Mouse (Mus musculus) hindbrain, embryonic 16.5 days (tissue): ENCODE measurements around the gene Dcst2. TPM values are rescaled to one million over a fixed set of nuclear protein-coding genes. Genes with fewer than 3 reads are reported as not detected.

Source experiments
- ATAC-seq: fragments of 200-750 bp; cut with Nextera tagmentation; 2 replicates; pipeline ENCODE4 v1.8.0; 2017; ENCODE audit warnings: moderate TSS enrichment, moderate library complexity
- H3K27ac ChIP-seq: fragments of 300-500 bp; sonication (generic); 2 replicates; pipeline ENCODE4 v1.5.1; 2014; ENCODE audit warnings: low read depth, mild to moderate bottlenecking, control low read depth, low read length, moderate library complexity
- H3K27me3 ChIP-seq: fragments of 300-500 bp; sonication (generic); replicated peaks from 2 replicates; pipeline ENCODE4 v1.6.1; 2014; ENCODE audit warnings: low read length; ENCODE audit not compliant: control insufficient read depth, insufficient read depth
- H3K36me3 ChIP-seq: fragments of 300-500 bp; sonication (generic); 2 replicates; pipeline ENCODE4 v1.6.1; 2014; ENCODE audit warnings: mild to moderate bottlenecking, low read length, moderate library complexity, mixed read lengths; ENCODE audit not compliant: control insufficient read depth, insufficient read depth
- H3K4me1 ChIP-seq: fragments of 300-500 bp; sonication (generic); 2 replicates; pipeline ENCODE4 v1.6.1; 2014; ENCODE audit warnings: low read depth, low read length; ENCODE audit not compliant: control insufficient read depth, insufficient read depth
- H3K4me2 ChIP-seq: fragments of 300-500 bp; sonication (generic); 2 replicates; pipeline ENCODE4 v1.6.1; 2014; ENCODE audit warnings: mild to moderate bottlenecking, low read length, control low read depth, moderate library complexity
- H3K4me3 ChIP-seq: fragments of 300-500 bp; sonication (generic); 2 replicates; pipeline ENCODE4 v1.5.1; 2014; ENCODE audit warnings: mild to moderate bottlenecking, low read length, control low read depth, moderate library complexity
- H3K9ac ChIP-seq: fragments of 300-500 bp; sonication (generic); 2 replicates; pipeline ENCODE4 v1.6.1; 2014; ENCODE audit warnings: low read depth, mild to moderate bottlenecking, control low read depth, low read length, moderate library complexity
- H3K9me3 ChIP-seq: fragments of 300-500 bp; sonication (generic); 2 replicates; pipeline ENCODE4 v1.6.1; 2014; ENCODE audit warnings: mild to moderate bottlenecking, low read length, moderate library complexity; ENCODE audit not compliant: control insufficient read depth
- WGBS: fragments of 180-500 bp; shearing (Covaris S2); extraction: QIAGEN DNeasy Blood & Tissue Kit; methylation state at CpG from one replicate; pipeline ENCODE4 v1.1.7; 2014; 5-methylcytosine and 5-hydroxymethylcytosine counted together
- polyA plus RNA-seq: library from polyadenylated mRNA; unstranded; fragments of >200 nt; fragmentation: Nextera tagmentation; extraction: Ambion mirVana; gene quantifications from 2 replicates; pipeline ENCODE4 v1.2.1, GENCODE M21; 2015

Dcst2 gene
- polyA plus RNA-seq, 1 experiment from 2014 or later = 0.10 TPM

DNA sequence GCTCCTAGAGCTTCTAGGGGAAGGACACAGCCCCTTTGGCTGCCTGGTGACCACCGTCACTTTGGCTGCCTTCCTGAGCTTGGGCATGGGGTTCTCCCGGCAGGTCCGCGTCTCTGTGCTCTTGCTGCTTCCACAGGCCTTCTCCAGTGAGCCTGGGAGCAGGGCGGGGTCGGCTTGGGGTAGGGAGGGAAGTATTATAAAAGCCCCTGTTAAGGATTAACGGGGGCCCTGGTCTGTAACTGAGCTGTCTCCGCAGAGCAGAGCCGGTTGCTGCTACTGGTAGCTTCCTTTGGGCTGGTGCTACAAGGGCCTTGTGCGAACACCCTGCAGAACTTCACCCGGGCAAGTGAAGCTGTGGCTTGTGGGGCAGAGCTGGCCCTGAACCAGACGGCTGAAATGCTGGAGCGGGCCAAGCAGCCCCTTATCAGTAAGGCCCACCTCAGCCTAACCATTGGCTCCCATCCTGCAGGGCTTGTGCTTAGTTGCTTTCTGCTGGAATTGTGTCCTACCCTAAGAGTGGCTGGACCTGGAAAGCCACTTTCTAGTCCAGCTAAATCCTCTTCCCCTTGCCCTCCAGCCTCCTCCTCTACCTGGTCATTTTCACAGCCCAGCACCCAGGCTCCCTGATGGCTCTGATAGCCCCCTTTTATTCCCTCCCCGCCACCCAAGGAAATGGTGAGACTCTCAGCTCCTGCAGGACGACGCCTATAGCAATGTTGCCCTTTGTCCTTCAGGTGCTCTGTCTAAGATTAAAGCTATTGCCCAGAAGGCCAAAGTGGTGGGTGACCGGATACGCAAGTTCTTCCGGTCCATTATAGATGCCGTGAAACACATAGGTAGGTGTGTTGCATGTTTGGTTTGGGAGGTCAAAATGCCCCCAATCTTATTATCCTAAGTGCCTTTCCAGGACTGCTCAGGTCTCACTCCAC, 4.0 kb downstream of the Dcst2 start:
- Histone ChIP-seq H3K4me1 (no peaks in the 10 kb centered on the region), H3K27me3 (no peaks in the 10 kb centered on the region), H3K4me3 (no peak overlapping the region), H3K36me3 (no peaks in the 10 kb centered on the region), H3K9me3 (no peaks in the 10 kb centered on the region), H3K4me2 (no peak overlapping the region), H3K27ac (no peak overlapping the region), H3K9ac (no peak overlapping the region)
- 76% methylated on average over 20 of the region's 20 CpGs for WGBS
- no peak for ATAC-seq

- H3K4me3 ChIP-seq = no peak overlapping the region
- no peaks in the 10 kb centered on the region for H3K9me3 ChIP-seq
- no peak for ATAC-seq
- no peaks in the 10 kb centered on the region for H3K4me1 ChIP-seq
- H3K4me2 ChIP-seq = no peak overlapping the region
- no peak overlapping the region for H3K27ac ChIP-seq
- H3K9ac ChIP-seq = no peak overlapping the region
- H3K36me3 ChIP-seq = no peaks in the 10 kb centered on the region
- WGBS = 77% methylated on average over 11 of the region's 11 CpGs
- no peaks in the 10 kb centered on the region for H3K27me3 ChIP-seq
Observed at GRCm38 (mm10) chr3:89367338-89367737, 5.6 kb downstream of the Dcst2 start.

DNA sequence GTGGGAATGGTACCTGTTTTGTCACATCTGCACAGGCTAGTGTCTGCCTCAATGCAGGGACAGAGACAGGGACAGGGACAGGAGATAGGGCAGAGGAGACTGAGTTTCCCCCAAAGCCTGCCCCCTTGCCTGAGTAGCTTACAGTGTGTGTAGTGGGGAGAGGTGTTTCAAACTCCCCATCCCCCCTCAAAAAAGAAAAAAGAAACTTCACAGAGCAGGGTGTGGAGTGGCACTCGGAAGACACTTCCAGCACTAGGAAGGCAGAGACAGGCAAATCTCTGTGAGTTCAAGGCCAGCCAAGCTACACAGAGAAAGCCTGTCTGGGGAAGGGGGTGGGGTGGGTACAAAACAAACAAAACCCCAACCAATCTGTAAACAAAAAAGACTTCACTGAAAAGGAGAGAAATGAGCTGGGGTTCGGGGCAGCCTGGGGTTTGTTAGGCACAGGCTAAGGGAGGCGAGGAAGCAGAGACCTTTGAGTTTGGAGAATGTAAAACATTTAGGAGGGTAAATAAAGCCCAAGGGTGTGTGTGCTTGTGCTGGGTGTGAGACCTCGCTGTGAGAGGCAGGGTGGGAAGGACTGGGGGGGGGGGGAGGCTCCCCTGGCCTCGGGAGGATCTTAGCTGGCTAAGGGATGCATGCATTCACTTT, 11.9 kb downstream of the Dcst2 start:
- 43% methylated on average over 5 of the region's 5 CpGs for WGBS
- Histone ChIP-seq H3K9ac (no peak overlapping the region), H3K36me3 (no peaks in the 10 kb centered on the region), H3K4me3 (no peak overlapping the region), H3K9me3 (no peaks in the 10 kb centered on the region), H3K27ac (no peak overlapping the region), H3K4me1 (peaks cover 9% of the 10 kb centered on the region), H3K4me2 (no peak overlapping the region), H3K27me3 (no peaks in the 10 kb centered on the region)
- no peak for ATAC-seq

GRCm38 (mm10) chr3:89377831-89378230, 16.1 kb downstream of the Dcst2 start:
- 76% methylated on average over 4 of the region's 4 CpGs for WGBS
- Histone ChIP-seq H3K4me1 (peaks cover 10% of the 10 kb centered on the region), H3K36me3 (no peaks in the 10 kb centered on the region), H3K27ac (no peak overlapping the region), H3K4me3 (peak overlapping the region; percentile 68), H3K4me2 (peak overlapping the region; percentile 98), H3K27me3 (no peaks in the 10 kb centered on the region), H3K9ac (peak overlapping the region; percentile 88), H3K9me3 (no peaks in the 10 kb centered on the region)
- peak; percentile 34; the same call in 1 of the 2 replicates for ATAC-seq

DNA sequence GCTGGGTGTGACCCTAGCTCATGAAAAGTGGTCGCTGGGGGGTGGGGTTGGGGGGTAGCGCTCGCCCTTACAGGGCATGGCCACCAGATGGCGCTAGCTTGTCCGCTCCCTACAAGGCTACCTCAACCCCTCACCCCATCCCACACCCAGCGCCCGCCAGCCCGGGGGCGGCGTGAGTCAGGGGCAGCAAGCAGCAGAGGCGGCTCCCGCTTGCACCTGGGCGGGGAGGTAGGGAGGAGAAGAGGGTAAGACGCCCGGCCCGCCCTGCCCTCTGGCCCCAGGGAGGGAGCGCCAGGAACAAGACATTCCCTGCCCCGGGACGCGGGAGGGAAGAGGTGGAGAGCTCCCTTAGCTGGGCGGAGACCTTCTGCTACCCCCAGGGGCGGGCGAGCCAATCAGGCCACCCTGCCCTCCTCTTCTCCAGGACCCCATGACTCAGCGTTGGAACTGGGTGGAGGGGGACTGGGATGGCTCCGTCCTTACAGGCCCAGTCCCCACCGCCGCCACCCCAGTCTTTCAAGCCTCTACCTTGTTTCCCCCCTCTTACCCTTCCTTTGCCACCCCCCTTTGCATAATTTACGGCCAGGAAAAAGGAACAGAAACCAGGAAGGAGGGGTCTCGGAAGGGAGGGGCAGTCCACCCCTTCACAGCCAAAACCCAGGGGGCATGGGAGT, 16.8 kb downstream of the Dcst2 start:
- no peaks in the 10 kb centered on the region for H3K27me3 ChIP-seq
- no peaks in the 10 kb centered on the region for H3K9me3 ChIP-seq
- peak overlapping the region; percentile 98 for H3K4me2 ChIP-seq
- peak overlapping the region; percentile 88 for H3K9ac ChIP-seq
- under 1% methylated on average over 26 of the region's 29 CpGs for WGBS
- peak overlapping the region; percentile 59; the same call in 1 of the 2 replicates for H3K27ac ChIP-seq
- ATAC-seq = peak; percentile 91
- H3K4me1 ChIP-seq = peaks cover 10% of the 10 kb centered on the region
- peak overlapping the region; percentile 68 for H3K4me3 ChIP-seq
- no peaks in the 10 kb centered on the region for H3K36me3 ChIP-seq

GRCm38 (mm10) chr3:89379388-89380131, 17.8 kb downstream of the Dcst2 start:
- ATAC-seq = no peak
- Histone ChIP-seq H3K4me1 (peaks cover 10% of the 10 kb centered on the region), H3K36me3 (no peaks in the 10 kb centered on the region), H3K27me3 (no peaks in the 10 kb centered on the region), H3K4me2 (no peak overlapping the region), H3K4me3 (no peak overlapping the region), H3K27ac (no peak overlapping the region), H3K9me3 (no peaks in the 10 kb centered on the region), H3K9ac (no peak overlapping the region)
- WGBS = 85% methylated on average over 31 of the region's 31 CpGs

DNA sequence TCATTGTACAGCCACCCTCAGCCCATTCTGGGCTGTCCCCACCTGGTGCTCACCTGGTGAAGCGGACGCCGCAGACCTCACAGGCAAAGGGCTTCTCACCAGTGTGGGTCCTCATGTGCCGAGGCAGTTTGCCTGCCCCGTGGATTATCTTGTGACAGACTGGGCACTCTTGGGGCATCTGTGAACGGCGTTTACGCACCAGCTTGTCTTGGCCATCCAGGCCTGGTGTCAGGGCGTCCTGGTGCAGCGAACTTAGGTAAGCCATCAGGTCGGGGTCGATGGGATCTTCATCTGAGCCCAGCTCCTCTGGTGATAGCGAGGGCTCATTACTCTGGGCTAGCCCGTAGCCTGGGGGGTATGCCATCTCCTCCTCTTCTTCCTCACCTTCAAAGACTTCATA, 18.5 kb downstream of the Dcst2 start:
- ATAC-seq = no peak

GRCm38 (mm10) chr3:89380711-89381110, 18.9 kb downstream of the Dcst2 start:
- no peak overlapping the region for H3K27ac ChIP-seq
- H3K36me3 ChIP-seq = no peaks in the 10 kb centered on the region
- no peak overlapping the region for H3K4me2 ChIP-seq
- H3K4me1 ChIP-seq = peaks cover 10% of the 10 kb centered on the region
- H3K4me3 ChIP-seq = no peak overlapping the region
- no peaks in the 10 kb centered on the region for H3K9me3 ChIP-seq
- H3K27me3 ChIP-seq = no peaks in the 10 kb centered on the region
- no peak overlapping the region for H3K9ac ChIP-seq
- 96% methylated on average over 18 of the region's 18 CpGs for WGBS
- no peak for ATAC-seq

More for the DNA sequence above, 18.5 kb downstream of the Dcst2 start:
- H3K27ac ChIP-seq = no peak overlapping the region
- H3K36me3 ChIP-seq = no peaks in the 10 kb centered on the region
- H3K9me3 ChIP-seq = no peaks in the 10 kb centered on the region
- no peaks in the 10 kb centered on the region for H3K27me3 ChIP-seq
- no peak overlapping the region for H3K4me3 ChIP-seq
- H3K4me1 ChIP-seq = peaks cover 10% of the 10 kb centered on the region
- H3K9ac ChIP-seq = no peak overlapping the region
- no peak overlapping the region for H3K4me2 ChIP-seq
- WGBS = 93% methylated on average over 14 of the region's 14 CpGs
